Mouse (Mus musculus) testis, adult 2 months (tissue): ENCODE data around the gene Abtb2. TPM values are rescaled to one million over a fixed set of nuclear protein-coding genes. Genes with fewer than 3 reads are reported as not detected.

Experiments
- H3K27ac ChIP-seq: fragments of 200-500 bp; 2 replicates; pipeline ENCODE4 v1.5.1; 2012; ENCODE audit warnings: low read depth, low read length; ENCODE audit not compliant: control insufficient read depth, insufficient read depth
- H3K27me3 ChIP-seq: fragments of 200-500 bp; 2 replicates; pipeline ENCODE4 v1.6.1; 2012; ENCODE audit warnings: mild to moderate bottlenecking, low read length, moderate library complexity; ENCODE audit not compliant: control insufficient read depth, insufficient read depth
- H3K36me3 ChIP-seq: fragments of 200-500 bp; 2 replicates; pipeline ENCODE4 v1.6.1; 2012; ENCODE audit warnings: mild to moderate bottlenecking, low read length; ENCODE audit not compliant: control insufficient read depth, insufficient read depth
- H3K4me1 ChIP-seq: fragments of 200-500 bp; 2 replicates; pipeline ENCODE4 v1.6.1; 2012; ENCODE audit warnings: low read length; ENCODE audit not compliant: control insufficient read depth, insufficient read depth
- H3K4me3 ChIP-seq: fragments of 200-500 bp; 2 replicates; pipeline ENCODE4 v1.5.1; 2012; ENCODE audit warnings: low read depth, mild to moderate bottlenecking, low read length, moderate library complexity, mixed read lengths; ENCODE audit not compliant: control insufficient read depth
- CTCF ChIP-seq: fragments of 200-500 bp; IDR thresholded peaks from 2 replicates; pipeline ENCODE4 v1.5.1; 2012; ENCODE audit warnings: low read depth, mild to moderate bottlenecking, inconsistent platforms, low read length, moderate library complexity; ENCODE audit not compliant: control insufficient read depth, insufficient read depth, insufficient replicate concordance
- POLR2A ChIP-seq: fragments of 200-500 bp; IDR thresholded peaks from 2 replicates; pipeline ENCODE4 v1.6.1; 2012; ENCODE audit warnings: low read depth, mild to moderate bottlenecking, inconsistent platforms, low read length, moderate library complexity; ENCODE audit not compliant: control insufficient read depth
- polyA plus RNA-seq: library from polyadenylated mRNA; depleted of rRNA; stranded (reverse); fragments of >200 nt; gene quantifications from 2 replicates; pipeline ENCODE4 v1.2.3, GENCODE M21; 2012

Gene Abtb2
- polyA plus RNA-seq, 1 experiment, result 9.0 TPM

GRCm38 (mm10) chr2:103685581-103685980, 119.5 kb downstream of the Abtb2 start:
- Histone ChIP-seq H3K4me3 (no peak overlapping the region), H3K27ac (no peak overlapping the region)
- no peak for TF ChIP-seq POLR2A

GRCm38 (mm10) chr2:103687143-103687542, 121.0 kb downstream of the Abtb2 start:
- Histone ChIP-seq H3K4me3 (no peak overlapping the region), H3K4me1 (no peaks in the 10 kb centered on the region), H3K27me3 (no peaks in the 10 kb centered on the region), H3K27ac (no peak overlapping the region), H3K36me3 (no peaks in the 10 kb centered on the region)
- TF ChIP-seq CTCF (no peak), POLR2A (no peak)

More at GRCm38 (mm10) chr2:103685581-103685980, 119.5 kb downstream of the Abtb2 start:
- Histone ChIP-seq H3K4me1 (no peaks in the 10 kb centered on the region), H3K27me3 (no peaks in the 10 kb centered on the region), H3K36me3 (no peaks in the 10 kb centered on the region)

GRCm38 (mm10) chr2:103687888-103688287, 121.8 kb downstream of the Abtb2 start:
- TF ChIP-seq POLR2A (no peak), CTCF (no peak)
- H3K36me3 ChIP-seq, result no peaks in the 10 kb centered on the region
- H3K4me1 ChIP-seq, result no peaks in the 10 kb centered on the region
- H3K27me3 ChIP-seq, result no peaks in the 10 kb centered on the region
- H3K4me3 ChIP-seq, result no peak overlapping the region
- H3K27ac ChIP-seq, result no peak overlapping the region

GRCm38 (mm10) chr2:103690425-103690824, 124.3 kb downstream of the Abtb2 start:
- Histone ChIP-seq H3K27ac (no peak overlapping the region), H3K4me1 (no peaks in the 10 kb centered on the region), H3K4me3 (no peak overlapping the region), H3K36me3 (no peaks in the 10 kb centered on the region), H3K27me3 (no peaks in the 10 kb centered on the region)
- TF ChIP-seq POLR2A, result no peak
- no peak for TF ChIP-seq CTCF

- Histone ChIP-seq H3K36me3 (no peaks in the 10 kb centered on the region), H3K4me3 (no peak overlapping the region), H3K27ac (no peak overlapping the region), H3K4me1 (no peaks in the 10 kb centered on the region), H3K27me3 (no peaks in the 10 kb centered on the region)
- TF ChIP-seq POLR2A, result no peak
- TF ChIP-seq CTCF, result no peak
These were observed 124.7 kb downstream of the Abtb2 start for GRCm38 (mm10) chr2:103690828-103691227.

DNA sequence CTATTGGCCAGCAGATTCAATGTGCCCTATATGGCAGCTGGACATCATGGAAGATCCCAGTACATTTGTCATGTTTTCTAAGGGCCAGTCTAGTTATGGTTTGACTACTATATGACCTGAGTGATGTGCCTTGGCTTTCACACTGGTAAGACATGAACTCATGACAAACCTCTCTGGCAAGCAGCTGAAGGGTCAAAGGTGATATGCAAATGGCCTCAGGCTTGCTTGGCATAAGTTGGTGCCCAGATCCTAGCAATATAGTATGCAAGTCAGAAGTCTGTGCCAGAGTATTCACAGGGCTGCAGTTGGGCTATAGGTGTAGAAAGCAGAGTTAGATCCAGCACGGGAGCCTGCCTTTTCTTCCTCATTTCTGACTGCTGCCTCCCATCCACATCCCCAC, 125.2 kb downstream of the Abtb2 start:
- no peak overlapping the region for H3K27ac ChIP-seq
- no peaks in the 10 kb centered on the region for H3K36me3 ChIP-seq
- no peak overlapping the region for H3K4me3 ChIP-seq
- TF ChIP-seq POLR2A (no peak), CTCF (no peak)
- no peaks in the 10 kb centered on the region for H3K27me3 ChIP-seq
- H3K4me1 ChIP-seq, result no peaks in the 10 kb centered on the region

GRCm38 (mm10) chr2:103692810-103693209, 126.7 kb downstream of the Abtb2 start:
- Histone ChIP-seq H3K4me1 (no peaks in the 10 kb centered on the region), H3K27me3 (no peaks in the 10 kb centered on the region), H3K36me3 (no peaks in the 10 kb centered on the region), H3K27ac (no peak overlapping the region), H3K4me3 (no peak overlapping the region)
- TF ChIP-seq POLR2A (no peak), CTCF (no peak)

- Histone ChIP-seq H3K4me1 (no peaks in the 10 kb centered on the region), H3K27me3 (no peaks in the 10 kb centered on the region), H3K36me3 (no peaks in the 10 kb centered on the region), H3K27ac (no peak overlapping the region), H3K4me3 (no peak overlapping the region)
- TF ChIP-seq CTCF (no peak), POLR2A (no peak)
These were observed 128.9 kb downstream of the Abtb2 start for GRCm38 (mm10) chr2:103694777-103695563.
